Mouse (Mus musculus) neural tube, embryonic 13.5 days (tissue): Measurements from ENCODE around the gene Stn1. TPM values are rescaled to one million over a fixed set of nuclear protein-coding genes. Genes with fewer than 3 reads are reported as not detected.

Experiments used
- ATAC-seq: fragments of 200-750 bp; cut with Nextera tagmentation; 2 replicates; pipeline ENCODE4 v1.8.0; 2017; ENCODE audit warnings: low read depth, mild to moderate bottlenecking, moderate TSS enrichment, moderate library complexity
- H3K27ac ChIP-seq: fragments of 300-500 bp; sonication (generic); replicated peaks from 2 replicates; pipeline ENCODE4 v1.5.1; 2015; ENCODE audit warnings: moderate library complexity, mild to moderate bottlenecking, inconsistent platforms
- H3K27me3 ChIP-seq: fragments of 300-500 bp; sonication (generic); 2 replicates; pipeline ENCODE4 v1.6.1; 2015; ENCODE audit warnings: mild to moderate bottlenecking, inconsistent platforms
- H3K36me3 ChIP-seq: fragments of 300-500 bp; sonication (generic); 2 replicates; pipeline ENCODE4 v1.6.1; 2015; ENCODE audit warnings: mild to moderate bottlenecking, inconsistent platforms
- H3K4me1 ChIP-seq: fragments of 300-500 bp; sonication (generic); replicated peaks from 2 replicates; pipeline ENCODE4 v1.6.1; 2015; ENCODE audit warnings: inconsistent platforms
- H3K4me2 ChIP-seq: fragments of 300-500 bp; sonication (generic); 2 replicates; pipeline ENCODE4 v1.6.1; 2015; ENCODE audit warnings: inconsistent platforms, mild to moderate bottlenecking, moderate library complexity
- H3K4me3 ChIP-seq: fragments of 300-500 bp; sonication (generic); 2 replicates; pipeline ENCODE4 v1.5.1; 2015; ENCODE audit warnings: mild to moderate bottlenecking, inconsistent platforms
- H3K9ac ChIP-seq: fragments of 300-500 bp; sonication (generic); 2 replicates; pipeline ENCODE4 v1.6.1; 2015; ENCODE audit warnings: moderate library complexity, mild to moderate bottlenecking, inconsistent platforms
- H3K9me3 ChIP-seq: fragments of 300-500 bp; sonication (generic); 2 replicates; pipeline ENCODE4 v1.6.1; 2016; ENCODE audit warnings: inconsistent platforms
- WGBS: fragments of 180-500 bp; shearing (Covaris S2); methylation state at CpG from one replicate; pipeline ENCODE4 v1.1.7; 2015; 5-methylcytosine and 5-hydroxymethylcytosine counted together
- polyA plus RNA-seq: library from polyadenylated mRNA; unstranded; fragments of >200 nt; fragmentation: Nextera tagmentation; extraction: Ambion mirVana; gene quantifications from 2 replicates; pipeline ENCODE4 v1.2.1, GENCODE M21; 2015

Stn1 gene
- polyA plus RNA-seq, 1 experiment from 2014 or later = 33.0 TPM

GRCm38 (mm10) chr19:47516879-47517278 is 20.4 kb downstream of the Stn1 start:
- peaks cover 26% of the 10 kb centered on the region; the same call in 1 of the 2 replicates for H3K36me3 ChIP-seq
- ATAC-seq = no peak
- H3K4me3 ChIP-seq = no peak overlapping the region
- H3K4me2 ChIP-seq = no peak overlapping the region
- no peaks in the 10 kb centered on the region for H3K9me3 ChIP-seq
- no peak overlapping the region for H3K27ac ChIP-seq
- H3K9ac ChIP-seq = no peak overlapping the region
- no peaks in the 10 kb centered on the region for H3K27me3 ChIP-seq
- H3K4me1 ChIP-seq = peaks cover 18% of the 10 kb centered on the region
- WGBS = 95% methylated on average over 12 of the region's 12 CpGs

- H3K9ac ChIP-seq = no peak overlapping the region
- peaks cover 22% of the 10 kb centered on the region; the same call in 1 of the 2 replicates for H3K36me3 ChIP-seq
- H3K4me1 ChIP-seq = peaks cover 23% of the 10 kb centered on the region
- no peaks in the 10 kb centered on the region for H3K27me3 ChIP-seq
- no peak for ATAC-seq
- 81% methylated on average over 5 of the region's 5 CpGs for WGBS
- no peaks in the 10 kb centered on the region for H3K9me3 ChIP-seq
- no peak overlapping the region for H3K4me3 ChIP-seq
- H3K4me2 ChIP-seq = no peak overlapping the region
- H3K27ac ChIP-seq = no peak overlapping the region
Observed at GRCm38 (mm10) chr19:47515091-47515490, 22.2 kb downstream of the Stn1 start.

GRCm38 (mm10) chr19:47513618-47513897 is 23.7 kb downstream of the Stn1 start:
- peaks cover 26% of the 10 kb centered on the region for H3K4me1 ChIP-seq
- H3K4me3 ChIP-seq = no peak overlapping the region
- no peak overlapping the region for H3K27ac ChIP-seq
- no peak overlapping the region for H3K4me2 ChIP-seq
- peaks cover 22% of the 10 kb centered on the region; the same call in 1 of the 2 replicates for H3K36me3 ChIP-seq
- H3K9me3 ChIP-seq = no peaks in the 10 kb centered on the region
- ATAC-seq = no peak
- H3K9ac ChIP-seq = no peak overlapping the region
- H3K27me3 ChIP-seq = no peaks in the 10 kb centered on the region
- 78% methylated on average over 4 of the region's 4 CpGs for WGBS

GRCm38 (mm10) chr19:47512794-47513617 is 24.3 kb downstream of the Stn1 start:
- Histone ChIP-seq H3K36me3 (peaks cover 22% of the 10 kb centered on the region; the same call in 1 of the 2 replicates), H3K4me1 (peaks cover 29% of the 10 kb centered on the region), H3K27me3 (no peaks in the 10 kb centered on the region), H3K4me3 (no peak overlapping the region), H3K9me3 (no peaks in the 10 kb centered on the region), H3K9ac (no peak overlapping the region), H3K27ac (no peak overlapping the region), H3K4me2 (no peak overlapping the region)
- ATAC-seq = no peak
- 92% methylated on average over 21 of the region's 21 CpGs for WGBS

GRCm38 (mm10) chr19:47511958-47512357 is 25.3 kb downstream of the Stn1 start:
- 80% methylated on average over 6 of the region's 6 CpGs for WGBS
- ATAC-seq = no peak
- Histone ChIP-seq H3K4me1 (peaks cover 38% of the 10 kb centered on the region), H3K27ac (peak overlapping the region; percentile 76; the same call in 1 of the 2 replicates), H3K4me3 (no peak overlapping the region), H3K36me3 (peaks cover 22% of the 10 kb centered on the region; the same call in 1 of the 2 replicates), H3K9ac (no peak overlapping the region), H3K27me3 (no peaks in the 10 kb centered on the region), H3K4me2 (no peak overlapping the region), H3K9me3 (no peaks in the 10 kb centered on the region)

GRCm38 (mm10) chr19:47511294-47511675 is 26.0 kb downstream of the Stn1 start:
- H3K27ac ChIP-seq = peak overlapping the region; percentile 76
- H3K9me3 ChIP-seq = no peaks in the 10 kb centered on the region
- H3K9ac ChIP-seq = peak overlapping the region; percentile 51; the same call in 1 of the 2 replicates
- H3K27me3 ChIP-seq = no peaks in the 10 kb centered on the region
- ATAC-seq = no peak
- peaks cover 38% of the 10 kb centered on the region for H3K4me1 ChIP-seq
- H3K4me2 ChIP-seq = no peak overlapping the region
- H3K4me3 ChIP-seq = no peak overlapping the region
- H3K36me3 ChIP-seq = peaks cover 21% of the 10 kb centered on the region; the same call in 1 of the 2 replicates
- 71% methylated on average over 7 of the region's 7 CpGs for WGBS

GRCm38 (mm10) chr19:47510473-47511293 is 26.6 kb downstream of the Stn1 start:
- no peak for ATAC-seq
- Histone ChIP-seq H3K4me1 (peaks cover 38% of the 10 kb centered on the region), H3K27me3 (no peaks in the 10 kb centered on the region), H3K27ac (peak overlapping the region; percentile 76), H3K4me2 (peak overlapping the region; percentile 20; the same call in 1 of the 2 replicates), H3K9ac (peak overlapping the region; percentile 51), H3K9me3 (no peaks in the 10 kb centered on the region), H3K36me3 (peaks cover 15% of the 10 kb centered on the region; the same call in 1 of the 2 replicates), H3K4me3 (no peak overlapping the region)
- 34% methylated on average over 25 of the region's 25 CpGs for WGBS

GRCm38 (mm10) chr19:47510135-47510472 is 27.2 kb downstream of the Stn1 start:
- peak overlapping the region; percentile 76 for H3K27ac ChIP-seq
- peaks cover 10% of the 10 kb centered on the region; the same call in 1 of the 2 replicates for H3K36me3 ChIP-seq
- peaks cover 38% of the 10 kb centered on the region for H3K4me1 ChIP-seq
- no peak for ATAC-seq
- no peak overlapping the region for H3K9ac ChIP-seq
- H3K27me3 ChIP-seq = no peaks in the 10 kb centered on the region
- WGBS = 87% methylated on average over 7 of the region's 7 CpGs
- no peak overlapping the region for H3K4me3 ChIP-seq
- no peak overlapping the region; the same call in 1 of the 2 replicates for H3K4me2 ChIP-seq
- no peaks in the 10 kb centered on the region for H3K9me3 ChIP-seq

- H3K4me3 ChIP-seq = no peak overlapping the region
- ATAC-seq = no peak
- 66% methylated on average over 5 of the region's 5 CpGs for WGBS
Observed at GRCm38 (mm10) chr19:47508771-47509281, 28.5 kb downstream of the Stn1 start.

GRCm38 (mm10) chr19:47508191-47508590 is 29.1 kb downstream of the Stn1 start:
- WGBS = 77% methylated on average over 3 of the region's 3 CpGs
- no peaks in the 10 kb centered on the region for H3K9me3 ChIP-seq
- H3K36me3 ChIP-seq = no peaks in the 10 kb centered on the region
- no peak overlapping the region for H3K4me2 ChIP-seq
- H3K4me3 ChIP-seq = no peak overlapping the region
- H3K27me3 ChIP-seq = no peaks in the 10 kb centered on the region
- 0 out of 2 replicates have a peak overlapping the region, but pooled peaks have one; percentile 12 for H3K9ac ChIP-seq
- no peak overlapping the region for H3K27ac ChIP-seq
- ATAC-seq = no peak
- H3K4me1 ChIP-seq = peaks cover 38% of the 10 kb centered on the region

More at GRCm38 (mm10) chr19:47508771-47509281, 28.5 kb downstream of the Stn1 start:
- H3K9ac ChIP-seq = no peak overlapping the region
- no peak overlapping the region for H3K4me2 ChIP-seq
- no peaks in the 10 kb centered on the region for H3K27me3 ChIP-seq
- H3K27ac ChIP-seq = no peak overlapping the region
- no peaks in the 10 kb centered on the region for H3K36me3 ChIP-seq
- H3K4me1 ChIP-seq = peaks cover 38% of the 10 kb centered on the region
- no peaks in the 10 kb centered on the region for H3K9me3 ChIP-seq

- Histone ChIP-seq H3K9me3 (no peaks in the 10 kb centered on the region), H3K4me2 (no peak overlapping the region), H3K27ac (no peak overlapping the region), H3K27me3 (no peaks in the 10 kb centered on the region), H3K4me1 (peaks cover 38% of the 10 kb centered on the region), H3K36me3 (no peaks in the 10 kb centered on the region), H3K9ac (peak overlapping the region; percentile 12; the same call in 1 of the 2 replicates), H3K4me3 (no peak overlapping the region)
- WGBS = 60% methylated on average over 27 of the region's 27 CpGs
- no peak; the same call in 1 of the 2 replicates for ATAC-seq
Observed at GRCm38 (mm10) chr19:47507128-47508121, 29.9 kb downstream of the Stn1 start.
